Mouse (Mus musculus) cortical plate, adult 2 months (tissue): ENCODE measurements around the gene Shkbp1. TPM values are rescaled to one million over a fixed set of nuclear protein-coding genes. Genes with fewer than 3 reads are reported as not detected.
A peak's percentile ranks its signal among the peaks of the same experiment; 100 is the strongest.

Experiments used
- H3K27ac ChIP-seq: fragments of 200-500 bp; 2 replicates; pipeline ENCODE4 v1.5.1; 2012; ENCODE audit warnings: low read length, control low read depth, inconsistent platforms; ENCODE audit not compliant: insufficient read depth
- H3K4me1 ChIP-seq: fragments of 200-500 bp; 2 replicates; pipeline ENCODE4 v1.6.1; 2011; ENCODE audit warnings: low read length; ENCODE audit not compliant: control insufficient read depth, insufficient read depth
- H3K4me3 ChIP-seq: fragments of 200-500 bp; 2 replicates; pipeline ENCODE4 v1.5.1; 2011; ENCODE audit warnings: mild to moderate bottlenecking, low read length, control low read depth; ENCODE audit not compliant: insufficient read depth
- CTCF ChIP-seq: fragments of 200-500 bp; IDR thresholded peaks from 2 replicates; pipeline ENCODE4 v1.5.1; 2011; ENCODE audit warnings: mild to moderate bottlenecking, control low read depth, low read length; ENCODE audit not compliant: insufficient read depth; ENCODE audit errors: extremely low read depth
- POLR2A ChIP-seq: fragments of 200-500 bp; IDR thresholded peaks from 2 replicates; pipeline ENCODE4 v1.6.1; 2011; ENCODE audit warnings: mild to moderate bottlenecking, low read length, control low read depth; ENCODE audit not compliant: insufficient read depth; ENCODE audit errors: extremely low read depth
- polyA plus RNA-seq: library from polyadenylated mRNA; depleted of rRNA; stranded (reverse); fragments of >200 nt; gene quantifications from 2 replicates; pipeline ENCODE4 v1.2.3, GENCODE M21; 2012

Shkbp1 gene
- polyA plus RNA-seq, 1 experiment: 73.8 TPM

DNA sequence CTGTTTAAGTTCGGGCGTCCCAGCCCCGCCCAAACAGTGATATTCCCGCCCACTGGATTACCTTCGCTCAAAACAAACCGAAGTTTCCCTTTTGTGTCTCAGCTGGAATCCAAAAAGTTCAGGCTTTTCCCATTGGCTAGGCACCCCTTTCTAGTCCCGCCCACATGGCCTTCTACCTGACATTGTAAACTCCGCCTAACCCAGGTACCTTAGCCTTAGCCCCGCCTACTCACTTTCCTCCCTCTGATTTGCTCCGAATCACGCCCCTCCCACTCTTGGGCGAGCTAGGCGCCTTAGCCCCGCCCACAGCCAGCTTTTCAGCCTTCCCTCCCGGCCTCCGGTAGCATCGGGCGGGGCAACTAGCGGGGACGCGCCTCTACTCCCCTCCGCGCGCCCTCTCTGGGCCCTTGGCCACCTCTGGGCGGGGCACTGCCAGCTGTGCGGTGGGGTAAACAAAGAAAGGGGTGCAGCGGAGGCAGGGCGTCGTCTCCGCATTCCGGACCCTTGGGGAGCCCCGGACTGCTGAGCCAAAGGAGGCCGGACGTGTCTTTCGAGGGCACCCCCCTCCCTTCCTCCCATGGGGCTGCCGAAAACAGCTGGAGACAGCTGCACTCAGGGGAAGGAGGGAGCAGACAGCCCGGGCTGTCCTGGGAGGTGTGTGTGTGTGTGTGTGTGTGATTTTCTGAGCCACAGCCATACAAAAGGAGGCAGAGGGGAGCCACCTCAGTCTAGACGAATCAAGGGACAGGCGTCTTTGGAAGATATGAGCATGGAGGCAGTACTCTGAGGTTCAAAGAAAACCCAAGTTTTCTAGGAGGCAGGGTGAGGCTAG, 24.9 kb downstream of the Shkbp1 start:
- TF ChIP-seq POLR2A (no peak), CTCF (no peak)
- peak overlapping the region; percentile 11; the same call in 1 of the 2 replicates for H3K4me3 ChIP-seq
- peaks cover 4% of the 10 kb centered on the region for H3K4me1 ChIP-seq
- H3K27ac ChIP-seq: 0 out of 2 replicates have a peak overlapping the region, but pooled peaks have one; percentile 27

DNA sequence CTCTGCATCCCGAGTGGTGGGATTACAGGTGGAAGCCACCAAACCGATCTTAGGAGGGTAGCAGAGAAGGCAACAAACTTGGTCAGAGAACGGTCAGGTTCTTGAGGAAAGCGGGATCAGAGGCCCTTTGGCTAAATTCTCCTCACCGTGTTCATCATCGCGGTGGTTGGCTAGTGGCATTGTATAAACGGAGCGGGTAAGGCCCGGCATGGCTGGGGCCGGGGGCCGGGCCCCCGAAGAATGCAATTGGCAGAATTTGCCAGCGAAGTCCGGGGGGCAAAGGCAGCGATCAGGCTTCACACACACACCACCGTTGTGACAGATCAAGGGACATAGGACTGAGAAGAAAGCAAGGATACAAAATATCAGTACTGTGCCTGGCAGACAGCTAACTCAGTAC, 25.8 kb downstream of the Shkbp1 start:
- no peak for TF ChIP-seq CTCF
- no peak for TF ChIP-seq POLR2A
- Histone ChIP-seq H3K4me1 (peaks cover 5% of the 10 kb centered on the region), H3K27ac (no peak overlapping the region), H3K4me3 (no peak overlapping the region)

DNA sequence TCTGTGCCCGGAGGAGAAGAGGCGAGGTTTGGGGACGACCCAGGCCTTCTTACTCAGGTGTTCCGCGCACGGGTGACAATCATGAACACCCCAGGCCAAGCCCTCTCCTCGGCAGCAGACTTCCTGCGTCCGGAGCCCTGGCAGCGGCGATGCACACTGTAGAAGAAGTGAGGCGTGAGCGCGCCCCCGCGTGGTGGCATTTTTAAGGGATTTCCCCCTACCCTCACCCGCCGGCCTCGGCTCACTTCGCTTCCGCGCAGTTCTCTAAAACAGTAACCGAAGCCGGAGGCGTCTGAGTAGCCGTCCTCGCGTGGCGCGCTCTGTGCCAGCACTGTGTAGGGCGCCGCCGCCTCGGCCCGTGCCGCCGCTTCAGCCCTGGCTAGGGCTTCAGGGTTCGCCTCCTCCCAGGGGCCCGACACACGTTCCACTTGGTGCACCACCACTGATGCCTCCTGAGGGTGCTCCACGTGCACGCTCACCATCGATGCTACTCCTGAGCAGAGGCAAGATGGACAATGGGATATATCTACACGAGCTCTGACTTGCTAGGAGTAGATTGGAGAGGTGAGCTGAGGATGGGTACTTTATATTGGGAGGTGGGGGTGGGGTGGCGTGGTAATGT, 26.4 kb downstream of the Shkbp1 start:
- H3K4me1 ChIP-seq: peaks cover 5% of the 10 kb centered on the region
- no peak overlapping the region for H3K4me3 ChIP-seq
- TF ChIP-seq CTCF (peak; percentile 41; the same call in 1 of the 2 replicates), POLR2A (no peak)
- no peak overlapping the region for H3K27ac ChIP-seq

DNA sequence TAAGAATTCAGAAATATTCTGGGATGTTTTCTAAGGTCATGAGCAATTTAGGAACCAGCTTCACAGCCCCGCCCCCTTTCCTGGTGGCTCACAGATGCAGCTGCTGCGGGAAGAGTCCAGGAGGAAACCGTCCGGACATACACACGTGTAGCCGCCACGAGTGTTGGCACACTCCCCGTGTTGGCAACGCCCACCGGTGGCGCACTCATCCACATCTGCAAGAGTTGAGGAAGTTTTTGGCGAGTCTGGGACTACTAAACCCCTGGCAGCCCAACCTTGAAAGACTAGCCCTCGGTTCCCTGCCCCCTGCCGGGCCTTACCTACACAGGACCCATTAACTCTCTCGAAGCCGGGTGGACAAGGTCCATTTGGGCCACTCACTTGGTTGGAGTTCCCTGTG, 27.2 kb downstream of the Shkbp1 start:
- peaks cover 5% of the 10 kb centered on the region for H3K4me1 ChIP-seq
- no peak overlapping the region for H3K4me3 ChIP-seq
- TF ChIP-seq CTCF: no peak
- TF ChIP-seq POLR2A: no peak
- no peak overlapping the region for H3K27ac ChIP-seq

DNA sequence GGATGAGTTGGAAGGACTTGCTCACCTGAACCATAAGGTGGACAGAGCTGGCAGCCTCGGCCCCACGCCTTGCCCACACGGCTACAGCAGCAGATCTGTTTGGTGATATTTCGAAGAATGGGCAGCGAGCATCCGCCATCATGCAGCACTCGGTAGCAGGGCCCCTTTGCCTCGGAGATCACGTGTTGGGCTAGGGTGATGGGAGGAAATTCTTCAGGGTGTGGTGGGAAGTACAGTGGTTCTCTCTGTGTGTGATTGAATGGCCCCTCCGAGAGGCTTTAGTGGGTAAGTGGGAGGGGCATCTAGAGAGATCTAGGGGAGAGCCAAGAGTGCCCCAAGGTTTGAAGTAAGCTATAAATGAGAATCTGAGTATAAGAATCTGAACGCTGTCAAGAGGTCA, 27.7 kb downstream of the Shkbp1 start:
- H3K27ac ChIP-seq: no peak overlapping the region
- peaks cover 5% of the 10 kb centered on the region for H3K4me1 ChIP-seq
- no peak overlapping the region for H3K4me3 ChIP-seq
- TF ChIP-seq CTCF: no peak

DNA sequence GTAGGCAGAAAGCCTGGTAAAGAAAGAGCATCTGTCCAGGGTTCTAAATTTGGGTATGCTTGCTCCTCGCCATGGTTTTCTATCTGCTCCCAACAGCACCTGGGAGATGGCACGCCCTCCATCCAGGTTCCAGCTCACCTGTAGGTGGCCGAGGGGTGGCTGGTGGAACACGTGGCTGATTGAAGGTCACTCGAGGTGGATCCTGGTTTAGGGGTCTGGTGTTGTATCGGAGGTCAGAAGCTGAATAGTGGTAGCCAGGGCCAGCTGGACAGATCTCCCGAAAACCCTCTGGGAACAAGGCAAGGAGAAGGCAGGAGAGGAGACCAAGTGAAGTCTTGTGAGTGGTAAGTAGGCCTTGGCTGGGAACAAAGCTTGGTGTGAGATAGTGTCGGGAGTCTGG, 28.3 kb downstream of the Shkbp1 start:
- H3K4me3 ChIP-seq: no peak overlapping the region
- peaks cover 3% of the 10 kb centered on the region for H3K4me1 ChIP-seq
- no peak overlapping the region for H3K27ac ChIP-seq
- no peak for TF ChIP-seq POLR2A
- TF ChIP-seq CTCF: no peak

DNA sequence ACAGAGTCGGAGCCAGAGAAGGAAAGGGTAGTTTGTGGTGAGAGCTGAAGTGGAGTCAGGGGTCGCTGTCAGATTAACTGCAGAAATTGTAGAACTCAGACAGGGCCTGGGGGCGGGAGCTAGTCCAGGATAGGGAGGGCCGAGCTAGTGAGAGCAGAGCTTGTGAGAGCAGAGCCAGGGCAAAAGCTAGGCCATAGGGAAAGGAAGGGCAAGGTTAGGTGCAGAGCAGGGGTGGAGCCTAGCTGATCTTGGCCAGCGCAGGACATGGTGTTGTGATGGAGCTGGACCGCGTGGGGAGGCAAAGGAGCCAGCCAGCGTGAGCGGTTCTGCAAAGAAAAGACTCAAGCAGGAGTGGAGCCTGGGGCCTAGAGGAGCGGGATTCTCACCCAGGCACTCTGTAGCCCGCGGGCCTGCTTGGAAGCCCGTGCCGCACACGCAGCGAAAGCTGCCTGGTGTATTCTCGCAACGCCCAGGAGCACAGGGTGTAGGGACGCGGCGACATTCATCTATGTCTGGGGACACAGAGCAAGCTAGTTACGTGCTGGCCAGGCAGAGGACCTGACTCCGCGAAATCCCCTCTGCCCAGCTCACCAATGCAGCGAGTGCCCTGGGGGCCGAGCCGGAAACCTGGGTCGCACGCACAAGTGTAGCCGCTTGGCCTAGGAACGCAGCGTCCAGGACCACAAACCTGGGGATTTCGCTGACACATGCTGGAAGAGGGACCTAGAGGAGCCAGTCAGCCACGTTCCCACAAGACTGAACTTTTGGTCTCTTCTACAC, 29.5 kb downstream of the Shkbp1 start:
- TF ChIP-seq CTCF (no peak), POLR2A (no peak)
- Histone ChIP-seq H3K4me3 (no peak overlapping the region), H3K27ac (no peak overlapping the region), H3K4me1 (peaks cover 2% of the 10 kb centered on the region; the same call in 1 of the 2 replicates)

DNA sequence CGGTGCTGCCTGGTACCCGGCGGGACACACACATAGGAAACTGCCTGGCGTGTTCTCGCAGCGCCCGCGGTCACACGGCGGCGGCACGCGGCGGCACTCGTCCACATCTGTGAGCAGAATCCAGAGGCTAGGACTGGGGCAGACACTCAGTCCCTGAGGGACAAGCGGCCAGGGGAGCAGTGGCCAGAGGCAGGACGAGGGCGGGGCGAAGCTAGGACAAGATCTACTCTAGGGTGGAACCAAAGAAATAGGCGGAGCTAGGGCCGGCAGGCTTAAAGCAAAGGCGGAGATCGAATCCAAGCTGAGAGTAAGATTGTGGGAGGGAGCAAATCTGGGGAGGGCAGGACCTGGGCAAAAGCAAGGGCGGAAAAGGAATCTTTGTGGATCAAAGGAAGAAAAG, 30.1 kb downstream of the Shkbp1 start:
- no peak overlapping the region for H3K4me3 ChIP-seq
- no peak overlapping the region for H3K27ac ChIP-seq
- no peak for TF ChIP-seq CTCF
- TF ChIP-seq POLR2A: no peak
- peaks cover 2% of the 10 kb centered on the region; the same call in 1 of the 2 replicates for H3K4me1 ChIP-seq

DNA sequence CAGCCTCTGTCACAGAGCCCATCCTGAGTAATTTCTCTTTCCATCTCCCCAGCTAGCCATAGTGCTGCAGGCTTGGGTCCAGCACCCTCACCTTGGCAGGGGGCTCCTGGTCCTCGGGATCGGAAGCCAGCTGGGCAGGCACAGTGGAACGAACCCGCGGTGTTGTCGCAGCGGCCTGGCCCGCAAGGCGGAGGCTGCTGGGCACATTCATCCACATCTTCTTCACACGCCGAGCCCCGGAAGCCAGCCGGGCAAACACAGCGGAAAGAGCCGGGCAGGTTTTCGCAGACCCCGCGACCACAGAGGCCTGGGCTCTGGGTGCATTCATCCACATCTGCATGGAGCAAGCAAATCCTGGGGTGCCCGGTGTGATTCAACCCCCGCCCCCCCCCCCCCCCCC, 30.9 kb downstream of the Shkbp1 start:
- peaks cover 2% of the 10 kb centered on the region; the same call in 1 of the 2 replicates for H3K4me1 ChIP-seq
- no peak overlapping the region for H3K4me3 ChIP-seq
- no peak overlapping the region for H3K27ac ChIP-seq
- TF ChIP-seq POLR2A (no peak), CTCF (no peak)
